Mouse (Mus musculus): ENCODE measurements around the gene Zfp622.
"Not testable (repeated sequence)": the region's sequence is repeated elsewhere in the genome, so short reads cannot be mapped to it uniquely, and the experiment has no call there.

The Zfp622 gene

DNA sequence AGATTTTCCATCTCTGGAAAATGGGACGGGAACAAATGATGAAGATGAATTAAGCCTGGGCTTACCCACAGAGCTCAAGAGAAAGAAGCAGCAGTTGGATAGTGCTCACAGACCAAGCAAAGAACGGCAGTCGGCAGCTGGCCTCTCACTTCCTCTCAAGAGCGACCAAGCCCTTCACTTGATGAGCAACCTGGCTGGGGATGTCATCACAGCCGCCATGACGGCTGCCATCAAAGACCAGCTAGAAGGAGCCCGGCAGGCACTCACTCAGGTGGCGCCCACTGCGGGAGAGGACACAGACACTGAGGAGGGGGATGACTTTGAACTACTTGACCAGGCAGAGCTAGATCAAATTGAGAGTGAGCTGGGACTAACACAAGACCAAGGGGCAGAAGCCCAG is 12.6 kb upstream of the Zfp622 start:
- DNase-seq (ENCODE audit: low read depth), result no peak

- DNase-seq (ENCODE audit: low read depth), result no peak
Observed at GRCm38 (mm10) chr15:25972758-25973157, 11.4 kb upstream of the Zfp622 start.

DNA sequence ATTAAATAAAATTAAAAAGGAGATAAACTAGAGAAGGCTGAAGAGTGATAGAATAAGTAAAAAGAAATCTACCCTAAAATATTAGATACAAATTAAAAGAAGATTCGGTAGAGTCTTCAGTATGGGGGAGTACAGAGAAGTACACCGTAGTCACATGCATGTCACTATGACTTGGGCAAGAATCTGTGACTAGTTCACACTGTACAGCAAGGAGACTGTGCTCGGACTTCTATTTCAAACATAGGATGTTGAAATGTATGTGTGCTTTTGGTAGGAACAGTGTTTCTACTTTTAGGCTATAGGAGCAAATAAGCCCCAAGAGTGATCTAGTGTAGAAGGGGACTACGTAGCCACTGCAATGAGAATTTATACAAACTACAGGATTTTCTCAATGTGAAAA is 9.8 kb upstream of the Zfp622 start:
- DNase-seq (ENCODE audit: low read depth), result no peak

DNA sequence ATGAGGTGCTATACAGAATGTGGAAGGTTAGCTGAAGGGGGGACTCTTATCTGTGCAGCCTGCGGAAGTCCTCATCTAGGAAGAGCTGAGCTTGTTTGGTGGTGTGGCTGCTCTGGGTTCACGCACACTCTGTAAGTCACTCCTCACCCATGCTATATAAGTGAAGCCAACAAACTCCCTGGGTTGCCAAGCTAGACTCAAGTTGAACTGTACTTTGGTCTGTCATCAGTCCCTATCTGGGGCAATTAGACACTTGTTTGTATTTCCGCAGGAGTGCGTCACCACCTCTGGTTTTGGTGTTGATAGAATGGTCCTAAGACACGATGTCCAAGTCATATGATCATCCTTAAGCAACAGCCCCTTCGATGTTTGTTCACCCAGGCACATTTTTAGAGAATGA is 8.4 kb upstream of the Zfp622 start:
- DNase-seq (ENCODE audit: low read depth), result no peak

DNA sequence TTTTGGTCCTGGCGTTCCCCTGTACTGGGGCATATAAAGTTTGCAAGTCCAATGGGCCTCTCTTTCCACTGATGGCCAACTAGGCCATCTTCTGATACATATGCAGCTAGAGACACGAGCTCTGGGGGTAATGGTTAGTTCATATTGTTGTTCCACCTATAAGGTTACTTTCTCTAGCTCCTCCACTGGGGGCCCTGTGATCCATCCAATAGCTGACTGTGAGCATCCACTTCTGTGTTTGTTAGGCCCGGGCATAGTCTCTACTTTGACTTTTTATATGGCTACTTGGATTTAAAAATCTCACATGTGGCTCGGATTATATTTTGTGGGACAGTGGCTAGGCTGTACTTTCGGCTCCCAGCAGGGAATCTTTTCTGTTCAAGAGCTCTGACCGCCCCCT is 552 bp upstream of the Zfp622 start:
- not testable (repeated sequence) for DNase-seq (ENCODE audit: low read depth)

- no peak for DNase-seq (ENCODE audit: low read depth)
Observed at GRCm38 (mm10) chr15:25984734-25985492, 747 bp downstream of the Zfp622 start.

GRCm38 (mm10) chr15:25992992-25993727 is 9.0 kb downstream of the Zfp622 start:
- peak; percentile 64 for DNase-seq (ENCODE audit: low read depth)

- no peak for DNase-seq (ENCODE audit: low read depth)
Observed at GRCm38 (mm10) chr15:25995521-25995920, 11.4 kb downstream of the Zfp622 start.

DNA sequence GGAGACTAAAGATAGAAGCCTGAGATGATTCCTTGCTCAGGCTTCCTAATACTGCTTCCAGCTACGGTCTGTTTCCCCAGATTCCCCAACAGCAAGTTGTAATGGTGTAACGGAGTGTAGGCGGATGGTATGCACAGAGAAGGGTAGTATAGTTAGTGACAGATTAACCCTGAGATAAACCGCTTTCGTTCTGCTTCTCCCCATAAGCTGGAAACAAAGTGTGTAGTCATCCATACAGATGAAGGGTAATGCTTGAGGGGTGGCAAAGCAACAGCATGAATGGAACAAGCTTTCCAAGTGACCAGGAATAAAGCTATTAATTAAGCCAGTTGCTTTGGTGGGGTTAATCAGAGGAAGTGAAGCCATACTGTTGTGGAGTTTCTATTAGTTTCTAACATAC is 15.4 kb downstream of the Zfp622 start:
- DNase-seq (ENCODE audit: low read depth), result not testable (repeated sequence)

- no peak for DNase-seq (ENCODE audit: low read depth)
Observed at GRCm38 (mm10) chr15:26008621-26009020, 24.5 kb downstream of the Zfp622 start.

GRCm38 (mm10) chr15:26012891-26013290 is 28.7 kb downstream of the Zfp622 start:
- no peak for DNase-seq (ENCODE audit: low read depth)

DNA sequence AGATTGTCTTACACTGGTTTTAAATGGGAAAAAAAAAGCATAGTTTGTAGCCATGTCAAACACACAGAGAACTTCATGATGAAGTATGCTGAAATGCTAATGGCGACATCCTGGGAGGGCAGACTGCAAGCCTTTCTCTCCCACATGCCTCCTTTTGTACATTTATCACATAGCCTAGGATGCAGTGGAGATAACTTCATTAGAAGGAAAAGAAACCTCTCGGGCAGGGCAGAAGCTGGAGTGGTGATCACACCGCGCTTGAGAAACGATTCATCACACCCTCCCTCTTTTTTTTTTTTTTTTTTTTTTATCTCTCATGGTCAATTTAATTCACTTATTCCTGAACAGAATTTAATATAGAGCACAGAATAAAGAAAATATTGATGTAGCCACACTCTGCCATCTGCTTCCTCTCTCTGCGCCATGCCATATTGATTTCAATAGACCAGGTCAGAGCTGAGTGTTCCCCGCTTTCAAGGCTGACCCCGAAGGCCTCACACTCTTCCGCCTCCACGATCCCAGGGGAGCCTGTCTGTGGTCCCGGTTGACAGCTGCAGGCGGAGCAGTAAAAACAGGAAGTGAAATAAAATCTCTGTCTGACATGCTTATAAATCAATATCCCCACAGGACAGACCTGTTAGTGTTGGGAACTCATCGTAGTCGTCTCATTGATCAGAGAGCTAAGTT is 32.0 kb downstream of the Zfp622 start:
- peak; percentile 34 for DNase-seq (ENCODE audit: low read depth)

GRCm38 (mm10) chr15:26021721-26022120 is 37.6 kb downstream of the Zfp622 start:
- DNase-seq (ENCODE audit: low read depth), result no peak

DNA sequence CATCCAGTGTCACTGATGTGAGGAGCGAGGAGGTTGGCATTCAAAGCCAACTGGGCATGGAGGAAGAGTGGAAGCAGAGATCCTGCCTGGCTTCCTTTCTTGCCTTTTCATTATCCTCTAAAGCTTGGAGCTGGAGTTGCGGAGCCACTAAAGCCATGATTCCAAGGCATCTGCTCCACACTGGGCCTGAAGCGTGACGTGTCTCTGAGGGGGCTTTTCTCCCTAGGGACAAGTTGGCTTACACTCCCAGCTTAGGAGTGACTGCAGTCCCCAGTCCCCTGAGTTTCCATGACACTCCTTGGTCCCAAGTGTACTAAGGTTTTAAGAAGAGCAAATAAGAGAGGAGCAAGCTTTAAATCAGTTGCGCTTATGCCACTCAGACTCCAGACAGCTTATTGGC is 38.5 kb downstream of the Zfp622 start:
- no peak for DNase-seq (ENCODE audit: low read depth)

- no peak for DNase-seq (ENCODE audit: low read depth)
Observed at GRCm38 (mm10) chr15:26031692-26032091, 47.5 kb downstream of the Zfp622 start.

DNA sequence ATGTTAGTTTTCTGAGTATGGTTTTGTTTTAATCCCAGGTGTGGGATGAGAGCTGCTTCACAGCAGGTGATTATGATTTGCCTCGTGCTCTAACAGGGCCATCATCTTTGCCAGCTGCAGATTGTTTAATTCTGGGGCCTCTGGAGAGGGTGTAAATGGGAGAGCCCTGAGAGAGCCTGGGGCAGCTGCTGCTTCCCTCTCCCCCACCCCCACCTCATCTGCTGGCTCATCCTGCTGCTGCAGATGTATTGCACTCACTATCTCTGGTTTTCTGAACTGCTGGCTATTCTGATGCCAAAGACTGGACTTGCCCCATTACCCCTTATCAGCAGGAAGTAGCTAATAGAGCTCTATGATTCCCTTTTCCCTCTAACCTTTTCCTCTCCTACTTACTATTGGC is 56.4 kb downstream of the Zfp622 start:
- DNase-seq (ENCODE audit: low read depth), result no peak

DNA sequence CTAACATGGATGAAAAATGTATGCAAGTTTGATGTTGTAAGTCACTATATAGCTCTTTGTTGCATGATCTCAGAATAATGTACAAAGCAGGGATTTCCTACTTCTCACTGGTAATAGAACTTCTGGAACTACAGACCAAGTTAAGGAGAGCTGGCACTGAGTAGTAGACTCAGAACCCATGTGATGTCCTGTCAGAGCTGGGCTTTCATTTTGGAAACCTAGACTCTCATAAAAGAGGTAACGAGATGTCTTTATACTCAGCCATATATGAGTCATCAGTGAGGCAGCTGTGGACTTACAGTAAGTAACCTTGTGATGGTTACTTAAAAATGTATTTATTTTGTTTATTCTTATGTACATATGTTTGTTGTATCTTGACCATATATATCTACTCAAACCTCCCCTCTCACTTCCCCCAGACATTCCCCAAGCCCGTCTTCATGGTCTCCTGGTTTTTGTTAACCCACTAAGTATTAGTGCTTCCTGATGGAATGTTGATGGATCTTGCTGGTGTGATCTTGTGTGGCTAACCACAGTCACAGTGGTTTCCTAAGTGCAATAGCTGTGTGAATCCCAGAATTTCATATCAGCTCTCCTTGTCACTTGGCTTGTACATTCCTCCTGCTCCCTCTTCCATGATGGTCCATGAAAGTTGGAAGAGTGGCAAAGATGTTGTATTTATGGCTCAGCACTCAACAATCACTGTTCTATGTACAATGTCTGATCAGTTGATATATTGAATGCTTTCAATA is 57.2 kb downstream of the Zfp622 start:
- DNase-seq (ENCODE audit: low read depth), result no peak

Measured in c-Kit-positive CD71-negative TER-119-negative erythroid progenitor cells, embryonic 14.5 days (primary cell).